Mouse (Mus musculus) cortical plate, adult 2 months (tissue): Measurements from ENCODE around the gene Prr14.

Source experiments
- CTCF ChIP-seq: fragments of 200-500 bp; IDR thresholded peaks from 2 replicates; pipeline ENCODE4 v1.5.1; 2011; ENCODE audit warnings: mild to moderate bottlenecking, control low read depth, low read length; ENCODE audit not compliant: insufficient read depth; ENCODE audit errors: extremely low read depth
- POLR2A ChIP-seq: fragments of 200-500 bp; IDR thresholded peaks from 2 replicates; pipeline ENCODE4 v1.6.1; 2011; ENCODE audit warnings: mild to moderate bottlenecking, low read length, control low read depth; ENCODE audit not compliant: insufficient read depth; ENCODE audit errors: extremely low read depth

GRCm38 (mm10) chr7:127411418-127411817 is 48.0 kb upstream of the Prr14 start:
- no peak for TF ChIP-seq POLR2A
- no peak for TF ChIP-seq CTCF
